Mouse (Mus musculus): Measurements from ENCODE around the gene Ntmt1.

Ntmt1 gene

GRCm38 (mm10) chr2:30784078-30784994 lies 23.3 kb upstream of the Ntmt1 start:
- peak; percentile 35 for DNase-seq

GRCm38 (mm10) chr2:30787466-30787865 lies 20.2 kb upstream of the Ntmt1 start:
- DNase-seq = no peak

GRCm38 (mm10) chr2:30792061-30792460 lies 15.6 kb upstream of the Ntmt1 start:
- DNase-seq = no peak

GRCm38 (mm10) chr2:30794179-30795108 lies 13.2 kb upstream of the Ntmt1 start:
- peak; percentile 93 for DNase-seq

GRCm38 (mm10) chr2:30795271-30795888 lies 12.2 kb upstream of the Ntmt1 start:
- DNase-seq = no peak

GRCm38 (mm10) chr2:30795889-30796275 lies 11.7 kb upstream of the Ntmt1 start:
- DNase-seq = no peak

GRCm38 (mm10) chr2:30796382-30796781 lies 11.2 kb upstream of the Ntmt1 start:
- peak; percentile 86 for DNase-seq

- DNase-seq = no peak
These were observed 8.2 kb upstream of the Ntmt1 start for GRCm38 (mm10) chr2:30799456-30799855.

- DNase-seq = no peak
These were observed 7.0 kb upstream of the Ntmt1 start for GRCm38 (mm10) chr2:30800671-30801066.

- DNase-seq = no peak
These were observed 6.4 kb upstream of the Ntmt1 start for GRCm38 (mm10) chr2:30801067-30801852.

GRCm38 (mm10) chr2:30803604-30804003 lies 4.0 kb upstream of the Ntmt1 start, which contains the start of gene 1700001O22Rik:
1700001O22Rik (minus strand) TSS chr2:30803661.
- no peak for DNase-seq

GRCm38 (mm10) chr2:30805983-30806382 lies 1.6 kb upstream of the Ntmt1 start:
- no peak for DNase-seq

GRCm38 (mm10) chr2:30807147-30807647 lies 429 bp upstream of the Ntmt1 start:
- DNase-seq = no peak

- no peak for DNase-seq
These were observed 650 bp downstream of the Ntmt1 start for GRCm38 (mm10) chr2:30808296-30808655.

GRCm38 (mm10) chr2:30809503-30809902 lies 1.9 kb downstream of the Ntmt1 start:
- DNase-seq = no peak

- no peak for DNase-seq
These were observed 2.9 kb downstream of the Ntmt1 start for GRCm38 (mm10) chr2:30810573-30810972.

- no peak for DNase-seq
These were observed 8.8 kb downstream of the Ntmt1 start for GRCm38 (mm10) chr2:30816383-30816782.

- no peak for DNase-seq
These were observed 12.2 kb downstream of the Ntmt1 start for GRCm38 (mm10) chr2:30819873-30820272.

GRCm38 (mm10) chr2:30821073-30821472 lies 13.4 kb downstream of the Ntmt1 start:
- no peak for DNase-seq

- DNase-seq = no peak
These were observed 14.8 kb downstream of the Ntmt1 start for GRCm38 (mm10) chr2:30822460-30822859.

- DNase-seq = peak; percentile 42
These were observed 15.9 kb downstream of the Ntmt1 start for GRCm38 (mm10) chr2:30823385-30824153.

Data from right cerebral cortex, postnatal 14 days (tissue).